ENCODE assay signal across 16 mouse cellular contexts in the genomic region with DNA sequence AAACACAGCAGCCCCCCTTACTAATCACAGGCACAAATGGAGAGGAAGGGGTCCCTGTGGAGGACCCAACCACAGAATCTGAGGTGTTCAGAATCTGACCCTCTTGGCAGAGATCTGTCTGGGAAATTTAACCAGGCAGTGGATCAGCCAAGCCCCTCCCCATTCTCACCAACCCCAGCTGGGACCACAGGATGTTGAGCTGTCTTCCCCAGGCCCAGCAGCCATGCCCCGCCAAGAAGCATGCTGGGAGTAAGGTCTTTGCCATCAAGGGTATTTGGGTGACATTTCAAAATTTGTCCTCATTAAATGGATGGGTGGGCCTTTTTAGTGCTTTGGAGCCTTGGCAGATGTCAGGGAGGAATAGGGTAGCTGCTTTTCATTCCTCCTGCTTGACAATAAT. TPM values are rescaled to one million over a fixed set of nuclear protein-coding genes. Genes with fewer than 3 reads are reported as not detected.
DNase-seq lines count a peak whose midpoint lies in the region.
"Had no signal": no experiment of that assay in that cellular context is flagged by ENCODE, and none has a peak within 500 bp of the region (broad histone marks: within the 10 kb centered on the region; RNA-seq: fewer than 3 reads in every experiment).

No protein-coding gene starts in this region.

- peak; percentile 39 for DNase-seq in cerebellum, adult 9-11 months
- no peak for DNase-seq in cerebellum, postnatal 4 days (ENCODE audit: low spot score in 2 of 2)
- peak; percentile 69 for DNase-seq in left cerebral cortex, postnatal 4 days
- DNase-seq in left cerebral cortex, postnatal 25 days (ENCODE audit: low spot score in 2 of 2): no peak
- DNase-seq in thymus, postnatal 14 days: peak; percentile 23
- no peak for DNase-seq in thymus, adult 18-20 months
- DNase-seq in thymus, postnatal 4 days: peak; percentile 30
- DNase-seq in kidney, adult 11 months: no peak
- DNase-seq: adrenal gland, adult 2 months; adrenal gland, postnatal 14 days; cerebellum, adult 11-12 months; cerebellum, adult 8-10 months; forebrain, postnatal 0 days; gastrocnemius, adult 2 months; gastrocnemius, postnatal 14 days; heart, adult 11 months had no signal

- intact Hi-C loops in left cerebral cortex, postnatal 4 days (cut with DNase I): no loop called here
- intact Hi-C loops in left cerebral cortex, postnatal 25 days (cut with DNase I): no loop called here

RNA-seq across cellular contexts. Expression of a gene that starts 22.1 kb away (rescaled TPM):
- total RNA-seq in left cerebral cortex, postnatal 4 days (2021): 100 to 1,000 TPM; 146 to 169 TPM
- 100 to 1,000 TPM; 105 to 110 TPM for total RNA-seq in left cerebral cortex, postnatal 25 days (2021)

Comparison
In these comparisons a context has a peak if more than half of its experiments do, and no peak if none do; other contexts are left out.
1. DNase-seq: peak in cerebellum, adult 9-11 months (single experiment), left cerebral cortex, postnatal 4 days (single experiment), thymus, postnatal 14 days (single experiment) and thymus, postnatal 4 days (single experiment); none in cerebellum, postnatal 4 days (0 of 2), left cerebral cortex, postnatal 25 days (0 of 2), thymus, adult 18-20 months (0 of 2) and kidney, adult 11 months (single experiment).